Mouse (Mus musculus) bone marrow macrophage, adult 2 months (primary cell): ENCODE measurements around the gene C130074G19Rik.
A peak's percentile ranks its signal among the peaks of the same experiment; 100 is the strongest.

Experiments used
- CTCF ChIP-seq: IDR thresholded peaks from 2 replicates; pipeline ENCODE4 v1.5.1; 2012; ENCODE audit warnings: low read depth, mild to moderate bottlenecking, low read length, moderate library complexity
- POLR2A ChIP-seq: IDR thresholded peaks from 2 replicates; pipeline ENCODE4 v1.6.1; 2012; ENCODE audit warnings: mild to moderate bottlenecking, low read depth, low read length, borderline replicate concordance

GRCm38 (mm10) chr1:184832211-184832610, 50.8 kb downstream of the C130074G19Rik start:
- TF ChIP-seq CTCF (peak; percentile 86), POLR2A (no peak)
